Mouse (Mus musculus): Measurements from ENCODE around the gene Tmem39b. TPM values are rescaled to one million over a fixed set of nuclear protein-coding genes. Genes with fewer than 3 reads are reported as not detected.

Gene Tmem39b
- polyA plus RNA-seq, 1 experiment from 2014 or later, result 20.2 TPM

GRCm38 (mm10) chr4:129640101-129640637 lies 56.5 kb downstream of the Tmem39b start:
- Histone ChIP-seq H3K27me3 (no peaks in the 10 kb centered on the region), H3K27ac (peak overlapping the region; percentile 97), H3K4me3 (replicated peaks) (peak overlapping the region; percentile 74), H3K9me3 (replicated peaks) (no peaks in the 10 kb centered on the region), H3K9ac (peak overlapping the region; percentile 69), H3K4me1 (peaks cover 28% of the 10 kb centered on the region), H3K36me3 (peaks cover 57% of the 10 kb centered on the region), H3K4me2 (peak overlapping the region; percentile 81)
- no peak for ATAC-seq (replicated peaks; ENCODE audit: low FRiP score)
- 3% methylated on average over 17 of the region's 17 CpGs for WGBS

GRCm38 (mm10) chr4:129639221-129639620 lies 57.4 kb downstream of the Tmem39b start:
- 84% methylated on average over 15 of the region's 15 CpGs for WGBS
- H3K27ac ChIP-seq, result no peak overlapping the region
- peaks cover 57% of the 10 kb centered on the region for H3K36me3 ChIP-seq
- H3K4me1 ChIP-seq, result peaks cover 28% of the 10 kb centered on the region
- peak overlapping the region; percentile 69 for H3K9ac ChIP-seq
- H3K4me2 ChIP-seq, result peak overlapping the region; percentile 81
- no peaks in the 10 kb centered on the region for H3K27me3 ChIP-seq
- no peaks in the 10 kb centered on the region for H3K9me3 ChIP-seq (replicated peaks)
- H3K4me3 ChIP-seq (replicated peaks), result peak overlapping the region; percentile 74
- ATAC-seq (replicated peaks; ENCODE audit: low FRiP score), result no peak

- H3K36me3 ChIP-seq, result peaks cover 98% of the 10 kb centered on the region
- H3K27ac ChIP-seq, result no peak overlapping the region
- peaks cover 15% of the 10 kb centered on the region for H3K4me1 ChIP-seq
- H3K27me3 ChIP-seq, result no peaks in the 10 kb centered on the region
- H3K4me3 ChIP-seq (replicated peaks), result no peak overlapping the region
- 96% methylated on average over 6 of the region's 6 CpGs for WGBS
- ATAC-seq (replicated peaks; ENCODE audit: low FRiP score), result no peak
- no peaks in the 10 kb centered on the region for H3K9me3 ChIP-seq (replicated peaks)
- H3K4me2 ChIP-seq, result no peak overlapping the region
- H3K9ac ChIP-seq, result no peak overlapping the region
Measured at GRCm38 (mm10) chr4:129633852-129634251, 62.8 kb downstream of the Tmem39b start.

GRCm38 (mm10) chr4:129631867-129632266 lies 64.8 kb downstream of the Tmem39b start:
- H3K9ac ChIP-seq, result no peak overlapping the region
- WGBS, result 89% methylated on average over 12 of the region's 12 CpGs
- no peak overlapping the region for H3K4me3 ChIP-seq (replicated peaks)
- H3K27ac ChIP-seq, result no peak overlapping the region
- peaks cover 100% of the 10 kb centered on the region for H3K36me3 ChIP-seq
- no peaks in the 10 kb centered on the region for H3K27me3 ChIP-seq
- no peak overlapping the region for H3K4me2 ChIP-seq
- H3K9me3 ChIP-seq (replicated peaks), result no peaks in the 10 kb centered on the region
- no peak for ATAC-seq (replicated peaks; ENCODE audit: low FRiP score)
- peaks cover 5% of the 10 kb centered on the region; the same call in 1 of the 2 replicates for H3K4me1 ChIP-seq

- H3K4me3 ChIP-seq (replicated peaks), result no peak overlapping the region
- ATAC-seq (replicated peaks; ENCODE audit: low FRiP score), result no peak
- no peaks in the 10 kb centered on the region for H3K27me3 ChIP-seq
- no peak overlapping the region for H3K9ac ChIP-seq
- peaks cover 9% of the 10 kb centered on the region; the same call in 1 of the 2 replicates for H3K4me1 ChIP-seq
- 72% methylated on average over 4 of the region's 4 CpGs for WGBS
- no peak overlapping the region for H3K4me2 ChIP-seq
- H3K36me3 ChIP-seq, result peaks cover 99% of the 10 kb centered on the region
- H3K9me3 ChIP-seq (replicated peaks), result no peaks in the 10 kb centered on the region
- no peak overlapping the region for H3K27ac ChIP-seq
Measured at GRCm38 (mm10) chr4:129630944-129631343, 65.7 kb downstream of the Tmem39b start.

Small RNA genes lying within 50 kb of the gene (microRNA-seq; reads per million reads assigned to microRNA genes)
- gene Mir7016, result not detected

Other genes with a start within 250 kb of the Tmem39b start
- 26.4 and 28.8 TPM in 2 replicates for gene Bsdc1, start 235.3 kb downstream of the Tmem39b start, polyA plus RNA-seq (2015; fragmentation: Nextera tagmentation; extraction: Ambion mirVana)
- gene Tssk3, start 205.8 kb downstream of the Tmem39b start, polyA plus RNA-seq (2015; fragmentation: Nextera tagmentation; extraction: Ambion mirVana), result not detected in 2 replicates
- gene Fam229a, start 205.6 kb downstream of the Tmem39b start, polyA plus RNA-seq (2015; fragmentation: Nextera tagmentation; extraction: Ambion mirVana), result not detected in 2 replicates
- 881 and 886 TPM in 2 replicates for gene Marcksl1, start 183.3 kb downstream of the Tmem39b start, polyA plus RNA-seq (2015; fragmentation: Nextera tagmentation; extraction: Ambion mirVana)
- 264 and 274 TPM in 2 replicates for gene Hdac1, start 154.1 kb downstream of the Tmem39b start, polyA plus RNA-seq (2015; fragmentation: Nextera tagmentation; extraction: Ambion mirVana)
- gene Lck, start 123.2 kb downstream of the Tmem39b start, polyA plus RNA-seq (2015; fragmentation: Nextera tagmentation; extraction: Ambion mirVana), result 11.3 and 11.4 TPM in 2 replicates
- 27.8 and 29.1 TPM in 2 replicates for gene Fam167b, start 118.3 kb downstream of the Tmem39b start, polyA plus RNA-seq (2015; fragmentation: Nextera tagmentation; extraction: Ambion mirVana)
- gene Eif3i, start 96.2 kb downstream of the Tmem39b start, polyA plus RNA-seq (2015; fragmentation: Nextera tagmentation; extraction: Ambion mirVana), result 287 and 288 TPM in 2 replicates
- gene Tmem234, start 96.2 kb downstream of the Tmem39b start, polyA plus RNA-seq (2015; fragmentation: Nextera tagmentation; extraction: Ambion mirVana), result 209 and 215 TPM in 2 replicates
- gene Dcdc2b, start 82.6 kb downstream of the Tmem39b start, polyA plus RNA-seq (2015; fragmentation: Nextera tagmentation; extraction: Ambion mirVana), result 2.1 and 2.4 TPM in 2 replicates
- 29.4 TPM in 2 replicates for gene Iqcc, start 77.7 kb downstream of the Tmem39b start, polyA plus RNA-seq (2015; fragmentation: Nextera tagmentation; extraction: Ambion mirVana)
- gene Ccdc28b, start 72.9 kb downstream of the Tmem39b start, polyA plus RNA-seq (2015; fragmentation: Nextera tagmentation; extraction: Ambion mirVana), result 52.4 and 65.7 TPM in 2 replicates
- 82.1 and 84.4 TPM in 2 replicates for gene Txlna, start 55.8 kb downstream of the Tmem39b start, polyA plus RNA-seq (2015; fragmentation: Nextera tagmentation; extraction: Ambion mirVana)
- 18.6 and 18.7 TPM in 2 replicates for gene Kpna6, start 24.1 kb downstream of the Tmem39b start, polyA plus RNA-seq (2015; fragmentation: Nextera tagmentation; extraction: Ambion mirVana)
- gene Khdrbs1, start 45.5 kb upstream of the Tmem39b start, polyA plus RNA-seq (2015; fragmentation: Nextera tagmentation; extraction: Ambion mirVana), result 118 and 125 TPM in 2 replicates
- 311 and 374 TPM in 2 replicates for gene Ptp4a2, start 114.4 kb upstream of the Tmem39b start, polyA plus RNA-seq (2015; fragmentation: Nextera tagmentation; extraction: Ambion mirVana)
- gene Spocd1, start 232.4 kb upstream of the Tmem39b start, polyA plus RNA-seq (2015; fragmentation: Nextera tagmentation; extraction: Ambion mirVana), result not detected in 2 replicates